Mouse (Mus musculus): ENCODE data around the gene Ets1. TPM values are rescaled to one million over a fixed set of nuclear protein-coding genes. Genes with fewer than 3 reads are reported as not detected.
A peak's percentile ranks its signal among the peaks of the same experiment; 100 is the strongest.

Gene Ets1
- polyA plus RNA-seq (2012; ENCODE audit: insufficient read depth, low replicate concordance): 0.09 TPM in 1 of 2 replicates, not detected in the other

GRCm38 (mm10) chr9:32635627-32636385 is at the start of gene Ets1:
TSS of gene Ets1 (plus strand) at chr9:32636221.
- peak within 1 kb of the TSS; percentile 42 for H3K4me3 ChIP-seq (replicated peaks)

GRCm38 (mm10) chr9:32589900-32590299 is 46.1 kb upstream of the Ets1 start:
- TF ChIP-seq FLI1 (IDR thresholded peaks at IDR 0.05; ENCODE audit: low read length) (no peak), GATA1 (IDR thresholded peaks at IDR 0.05; ENCODE audit: borderline replicate concordance, low read length) (no peak)
- Histone ChIP-seq H3K4me3 (replicated peaks) (no peak overlapping the region), H3K4me1 (peaks cover 46% of the 10 kb centered on the region)

More at GRCm38 (mm10) chr9:32635627-32636385, at the start of gene Ets1:
- H3K27me3 ChIP-seq (replicated peaks): peaks cover 65% of the 10 kb centered on the region
- no peak for TF ChIP-seq FLI1 (IDR thresholded peaks at IDR 0.05; ENCODE audit: low read length)
- no peak for TF ChIP-seq GATA1 (IDR thresholded peaks at IDR 0.05; ENCODE audit: borderline replicate concordance, low read length)
- no peaks in the 10 kb centered on the region for H3K36me3 ChIP-seq (replicated peaks; ENCODE audit: low read length)
- H3K9me3 ChIP-seq: no peaks in the 10 kb centered on the region
- peaks cover 6% of the 10 kb centered on the region for H3K4me1 ChIP-seq

DNA sequence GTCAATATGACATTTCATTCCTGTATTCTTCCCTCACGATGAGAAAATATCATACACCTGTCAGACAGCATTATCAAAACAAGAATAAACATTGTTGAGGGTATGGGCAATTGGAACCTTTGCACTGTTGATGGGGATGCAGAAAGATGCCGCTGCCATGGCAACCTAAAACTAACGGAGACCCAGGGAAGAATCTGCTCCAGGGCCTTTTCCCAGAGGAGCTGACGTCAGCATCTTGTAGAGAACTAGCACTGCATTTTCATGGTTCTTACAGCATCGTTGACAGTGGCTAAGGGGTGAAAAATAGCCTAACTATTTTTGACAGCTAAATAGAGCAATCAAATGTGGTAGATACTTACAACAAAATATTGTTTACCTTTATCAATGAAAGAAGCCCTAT is 45.5 kb upstream of the Ets1 start:
- no peak overlapping the region for H3K4me3 ChIP-seq (replicated peaks)
- no peaks in the 10 kb centered on the region for H3K9me3 ChIP-seq
- H3K27me3 ChIP-seq (replicated peaks): peaks cover 6% of the 10 kb centered on the region
- TF ChIP-seq GATA1 (IDR thresholded peaks at IDR 0.05; ENCODE audit: borderline replicate concordance, low read length) (no peak), FLI1 (IDR thresholded peaks at IDR 0.05; ENCODE audit: low read length) (no peak)
- H3K36me3 ChIP-seq (replicated peaks; ENCODE audit: low read length): no peaks in the 10 kb centered on the region
- H3K4me1 ChIP-seq: peaks cover 53% of the 10 kb centered on the region

More at GRCm38 (mm10) chr9:32589900-32590299, 46.1 kb upstream of the Ets1 start:
- Histone ChIP-seq H3K27me3 (replicated peaks) (peaks cover 5% of the 10 kb centered on the region), H3K36me3 (replicated peaks; ENCODE audit: low read length) (no peaks in the 10 kb centered on the region), H3K9me3 (no peaks in the 10 kb centered on the region)

GRCm38 (mm10) chr9:32591732-32592582 is 44.1 kb upstream of the Ets1 start:
- no peaks in the 10 kb centered on the region for H3K9me3 ChIP-seq
- peak overlapping the region; percentile 80 for H3K4me3 ChIP-seq (replicated peaks)
- H3K36me3 ChIP-seq (replicated peaks; ENCODE audit: low read length): no peaks in the 10 kb centered on the region
- peaks cover 14% of the 10 kb centered on the region for H3K27me3 ChIP-seq (replicated peaks)
- peaks cover 57% of the 10 kb centered on the region for H3K4me1 ChIP-seq
- TF ChIP-seq FLI1 (IDR thresholded peaks at IDR 0.05; ENCODE audit: low read length): no peak
- TF ChIP-seq GATA1 (IDR thresholded peaks at IDR 0.05; ENCODE audit: borderline replicate concordance, low read length): no peak

GRCm38 (mm10) chr9:32592583-32592890 is 43.5 kb upstream of the Ets1 start:
- H3K4me3 ChIP-seq (replicated peaks): no peak overlapping the region
- no peak for TF ChIP-seq GATA1 (IDR thresholded peaks at IDR 0.05; ENCODE audit: borderline replicate concordance, low read length)
- TF ChIP-seq FLI1 (IDR thresholded peaks at IDR 0.05; ENCODE audit: low read length): no peak
- H3K4me1 ChIP-seq: peaks cover 53% of the 10 kb centered on the region

GRCm38 (mm10) chr9:32593816-32594215 is 42.2 kb upstream of the Ets1 start:
- Histone ChIP-seq H3K4me3 (replicated peaks) (no peak overlapping the region), H3K36me3 (replicated peaks; ENCODE audit: low read length) (no peaks in the 10 kb centered on the region), H3K27me3 (replicated peaks) (peaks cover 18% of the 10 kb centered on the region), H3K9me3 (no peaks in the 10 kb centered on the region), H3K4me1 (peaks cover 45% of the 10 kb centered on the region)
- no peak for TF ChIP-seq GATA1 (IDR thresholded peaks at IDR 0.05; ENCODE audit: borderline replicate concordance, low read length)
- TF ChIP-seq FLI1 (IDR thresholded peaks at IDR 0.05; ENCODE audit: low read length): no peak

More at GRCm38 (mm10) chr9:32592583-32592890, 43.5 kb upstream of the Ets1 start:
- peaks cover 16% of the 10 kb centered on the region for H3K27me3 ChIP-seq (replicated peaks)
- no peaks in the 10 kb centered on the region for H3K36me3 ChIP-seq (replicated peaks; ENCODE audit: low read length)
- no peaks in the 10 kb centered on the region for H3K9me3 ChIP-seq

GRCm38 (mm10) chr9:32594346-32594745 is 41.7 kb upstream of the Ets1 start:
- Histone ChIP-seq H3K9me3 (no peaks in the 10 kb centered on the region), H3K36me3 (replicated peaks; ENCODE audit: low read length) (no peaks in the 10 kb centered on the region), H3K4me1 (peaks cover 45% of the 10 kb centered on the region), H3K27me3 (replicated peaks) (peaks cover 18% of the 10 kb centered on the region), H3K4me3 (replicated peaks) (no peak overlapping the region)
- TF ChIP-seq FLI1 (IDR thresholded peaks at IDR 0.05; ENCODE audit: low read length) (no peak), GATA1 (IDR thresholded peaks at IDR 0.05; ENCODE audit: borderline replicate concordance, low read length) (no peak)

- Histone ChIP-seq H3K27me3 (replicated peaks) (peaks cover 20% of the 10 kb centered on the region), H3K36me3 (replicated peaks; ENCODE audit: low read length) (no peaks in the 10 kb centered on the region), H3K4me3 (replicated peaks) (no peak overlapping the region), H3K9me3 (no peaks in the 10 kb centered on the region), H3K4me1 (peaks cover 37% of the 10 kb centered on the region)
- TF ChIP-seq GATA1 (IDR thresholded peaks at IDR 0.05; ENCODE audit: borderline replicate concordance, low read length) (no peak), FLI1 (IDR thresholded peaks at IDR 0.05; ENCODE audit: low read length) (no peak)
These were observed 40.8 kb upstream of the Ets1 start for GRCm38 (mm10) chr9:32595076-32595820.

DNA sequence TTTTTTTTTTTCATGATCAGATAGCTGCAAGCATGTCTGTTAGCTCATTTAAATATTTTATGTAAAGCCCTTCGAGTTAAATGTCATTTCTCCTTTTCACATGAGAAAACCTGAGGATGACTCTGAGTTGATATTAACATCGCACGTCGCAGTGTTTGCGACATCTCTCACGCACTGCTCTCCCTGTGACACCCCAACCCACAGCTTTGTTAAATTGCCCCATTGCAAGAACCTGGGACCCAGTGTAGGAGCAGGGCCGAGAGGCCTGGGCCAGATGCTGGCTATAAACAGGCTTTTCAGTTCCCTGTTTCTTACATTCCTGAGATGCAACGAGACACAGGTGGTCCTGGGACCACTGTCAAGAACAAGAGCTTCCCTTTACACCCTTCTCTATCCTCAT is 39.7 kb upstream of the Ets1 start:
- no peak overlapping the region for H3K4me3 ChIP-seq (replicated peaks)
- TF ChIP-seq GATA1 (IDR thresholded peaks at IDR 0.05; ENCODE audit: borderline replicate concordance, low read length): no peak
- TF ChIP-seq FLI1 (IDR thresholded peaks at IDR 0.05; ENCODE audit: low read length): no peak
- H3K9me3 ChIP-seq: no peaks in the 10 kb centered on the region
- peaks cover 20% of the 10 kb centered on the region for H3K27me3 ChIP-seq (replicated peaks)
- H3K4me1 ChIP-seq: peaks cover 36% of the 10 kb centered on the region
- H3K36me3 ChIP-seq (replicated peaks; ENCODE audit: low read length): no peaks in the 10 kb centered on the region
